In genomic region chr11:60286311-60286710, GRCm38 (mm10) we compare ENCODE assay signal across 11 mouse cellular contexts.
DNase-seq lines count a peak whose midpoint lies in the region; ATAC-seq lines count a peak whose summit lies in the region.
"Had no signal": no experiment of that assay in that cellular context is flagged by ENCODE, and none has a peak within 500 bp of the region (broad histone marks: within the 10 kb centered on the region; RNA-seq: fewer than 3 reads in every experiment).

No protein-coding gene starts in this region.

- peak overlapping the region; percentile 49; the same call in 1 of the 2 replicates for H3K27ac ChIP-seq in heart, embryonic 12.5 days (ENCODE audit: poor library complexity, severe bottlenecking)
- no peak overlapping the region for H3K27ac ChIP-seq in midbrain, embryonic 11.5 days (ENCODE audit: low read depth, low read length)
- H3K27ac ChIP-seq in midbrain, embryonic 10.5 days (replicated peaks) = no peak overlapping the region

- no peak overlapping the region for H3K4me3 ChIP-seq in heart, embryonic 12.5 days
- H3K4me3 ChIP-seq in midbrain, embryonic 11.5 days (ENCODE audit: low read depth, low read length) = no peak overlapping the region
- H3K4me3 ChIP-seq in midbrain, embryonic 10.5 days = no peak overlapping the region

- intact Hi-C loops in heart, postnatal 25 days (cut with DNase I) = no loop called here
- intact Hi-C loops in left cerebral cortex, postnatal 14 days (cut with DNase I) = no loop called here

- WGBS in heart, embryonic 12.5 days = 19% methylated on average over 4 of the region's 4 CpGs
- WGBS in midbrain, embryonic 11.5 days = 72% methylated on average over 4 of the region's 4 CpGs
- 85% methylated on average over 4 of the region's 4 CpGs for WGBS in midbrain, embryonic 10.5 days

- 0 out of 2 replicates have a peak overlapping the region, but pooled peaks have one; percentile 1 for H3K4me2 ChIP-seq in heart, embryonic 12.5 days
- no peak overlapping the region for H3K4me2 ChIP-seq in midbrain, embryonic 11.5 days
- H3K4me2 ChIP-seq: liver, embryonic 11.5 days had no signal

- no peaks in the 10 kb centered on the region for H3K27me3 ChIP-seq in heart, embryonic 12.5 days (replicated peaks)
- no peaks in the 10 kb centered on the region for H3K27me3 ChIP-seq in midbrain, embryonic 11.5 days (ENCODE audit: control insufficient read depth, insufficient read depth, low read length)
- H3K27me3 ChIP-seq in midbrain, embryonic 10.5 days (ENCODE audit: low read depth, poor library complexity, severe bottlenecking) = no peaks in the 10 kb centered on the region

- no peak overlapping the region for H3K9ac ChIP-seq in heart, embryonic 12.5 days
- no peak overlapping the region for H3K9ac ChIP-seq in midbrain, embryonic 11.5 days (ENCODE audit: low read length)

- no peak for ATAC-seq in heart, embryonic 12.5 days (ENCODE audit: insufficient number of reproducible peaks, low FRiP score)
- no peak for ATAC-seq in midbrain, embryonic 11.5 days (ENCODE audit: low FRiP score)

- H3K36me3 ChIP-seq in heart, embryonic 12.5 days = no peaks in the 10 kb centered on the region
- H3K36me3 ChIP-seq in midbrain, embryonic 11.5 days (ENCODE audit: control insufficient read depth, insufficient read depth, low read length) = no peaks in the 10 kb centered on the region
- H3K36me3 ChIP-seq in midbrain, embryonic 10.5 days = no peaks in the 10 kb centered on the region

- no peaks in the 10 kb centered on the region for H3K9me3 ChIP-seq in heart, embryonic 12.5 days (replicated peaks)
- H3K9me3 ChIP-seq in midbrain, embryonic 11.5 days (ENCODE audit: control insufficient read depth, low read length) = no peaks in the 10 kb centered on the region
- H3K9me3 ChIP-seq in midbrain, embryonic 10.5 days (replicated peaks) = no peaks in the 10 kb centered on the region

- DNase-seq in heart, postnatal 25 days (ENCODE audit: low spot score) = no peak
- peak; percentile 78 for DNase-seq in midbrain, embryonic 11.5 days (ENCODE audit: low spot score, missing footprints)
- no peak for DNase-seq in midbrain, embryonic 10.5 days (ENCODE audit: low spot score)
- peak; percentile 51 to 63 for DNase-seq in left cerebral cortex, postnatal 14 days (ENCODE audit: low spot score in 2 of 2)
- peak; percentile 31 for DNase-seq in right cerebral cortex, postnatal 4 days
- DNase-seq in spleen, adult 18-20 months = no peak
- no peak for DNase-seq in urinary bladder, adult 18-20 months (ENCODE audit: low spot score in 2 of 2)
- DNase-seq: kidney, postnatal 14 days; thymus, postnatal 36 days had no signal

- H3K4me1 ChIP-seq in heart, embryonic 12.5 days (replicated peaks) = peaks cover 44% of the 10 kb centered on the region
- peaks cover 4% of the 10 kb centered on the region; the same call in 1 of the 2 replicates for H3K4me1 ChIP-seq in midbrain, embryonic 11.5 days (ENCODE audit: control insufficient read depth, insufficient read depth, low read length)
- H3K4me1 ChIP-seq in midbrain, embryonic 10.5 days = peaks cover 38% of the 10 kb centered on the region

Comparison
In these comparisons a context has a peak if more than half of its experiments do, and no peak if none do; other contexts are left out.
1. DNase-seq: peak in midbrain, embryonic 11.5 days (single experiment), left cerebral cortex, postnatal 14 days (2 of 2) and right cerebral cortex, postnatal 4 days (single experiment); none in heart, postnatal 25 days (single experiment), midbrain, embryonic 10.5 days (single experiment), spleen, adult 18-20 months (0 of 2) and urinary bladder, adult 18-20 months (0 of 2).